Mouse (Mus musculus): ENCODE measurements at regions not wholly inside any gene's neighbourhood (a gene's known extent, or its start where the extent isn't known, plus 50 kb on each side); places are given as distances from the start of the nearest gene placed in this dataset.

- DNase-seq (ENCODE audit: low spot score in 2 of 2), result no peak
Observed at GRCm38 (mm10) chr14:25120506-25120905, 338.5 kb upstream of the Zmiz1 start.

GRCm38 (mm10) chr14:25122971-25123535 lies 335.9 kb upstream of the Zmiz1 start:
- DNase-seq (ENCODE audit: low spot score in 2 of 2), result no peak

- DNase-seq (ENCODE audit: low spot score in 2 of 2), result no peak
Observed at GRCm38 (mm10) chr14:25123541-25124337, 335.2 kb upstream of the Zmiz1 start.

GRCm38 (mm10) chr14:25126544-25126943 lies 332.4 kb upstream of the Zmiz1 start:
- DNase-seq (ENCODE audit: low spot score in 2 of 2), result no peak

GRCm38 (mm10) chr14:25127544-25128159 lies 331.3 kb upstream of the Zmiz1 start:
- DNase-seq (ENCODE audit: low spot score in 2 of 2), result no peak

GRCm38 (mm10) chr14:25128160-25128547 lies 330.8 kb upstream of the Zmiz1 start:
- no peak for DNase-seq (ENCODE audit: low spot score in 2 of 2)

GRCm38 (mm10) chr14:25135371-25135770 lies 323.6 kb upstream of the Zmiz1 start:
- DNase-seq (ENCODE audit: low spot score in 2 of 2), result no peak

GRCm38 (mm10) chr14:25137312-25137711 lies 321.7 kb upstream of the Zmiz1 start:
- no peak for DNase-seq (ENCODE audit: low spot score in 2 of 2)

- no peak for DNase-seq (ENCODE audit: low spot score in 2 of 2)
Observed at GRCm38 (mm10) chr14:25138485-25138884, 320.5 kb upstream of the Zmiz1 start.

GRCm38 (mm10) chr14:25141933-25142332 lies 317.1 kb upstream of the Zmiz1 start:
- no peak for DNase-seq (ENCODE audit: low spot score in 2 of 2)

- no peak for DNase-seq (ENCODE audit: low spot score in 2 of 2)
Observed at GRCm38 (mm10) chr14:25143051-25143450, 315.9 kb upstream of the Zmiz1 start.

GRCm38 (mm10) chr14:25147731-25148130 lies 311.3 kb upstream of the Zmiz1 start:
- no peak for DNase-seq (ENCODE audit: low spot score in 2 of 2)

- DNase-seq (ENCODE audit: low spot score in 2 of 2), result no peak
Observed at GRCm38 (mm10) chr14:25150968-25151367, 308.0 kb upstream of the Zmiz1 start.

- no peak for DNase-seq (ENCODE audit: low spot score in 2 of 2)
Observed at GRCm38 (mm10) chr14:25151485-25151884, 307.5 kb upstream of the Zmiz1 start.

- DNase-seq (ENCODE audit: low spot score in 2 of 2), result no peak
Observed at GRCm38 (mm10) chr14:25153573-25153972, 305.4 kb upstream of the Zmiz1 start.

- DNase-seq (ENCODE audit: low spot score in 2 of 2), result no peak
Observed at GRCm38 (mm10) chr14:25154180-25154579, 304.8 kb upstream of the Zmiz1 start.

GRCm38 (mm10) chr14:25155008-25155783 lies 303.8 kb upstream of the Zmiz1 start:
- no peak for DNase-seq (ENCODE audit: low spot score in 2 of 2)

GRCm38 (mm10) chr14:25156171-25156570 lies 302.8 kb upstream of the Zmiz1 start:
- DNase-seq (ENCODE audit: low spot score in 2 of 2), result no peak

- DNase-seq (ENCODE audit: low spot score in 2 of 2), result no peak
Observed at GRCm38 (mm10) chr14:25161684-25162321, 297.2 kb upstream of the Zmiz1 start.

GRCm38 (mm10) chr14:25166217-25166616 lies 292.8 kb upstream of the Zmiz1 start:
- no peak for DNase-seq (ENCODE audit: low spot score in 2 of 2)

- DNase-seq (ENCODE audit: low spot score in 2 of 2), result no peak
Observed at GRCm38 (mm10) chr14:25167604-25168003, 291.4 kb upstream of the Zmiz1 start.

All from adrenal gland, postnatal 4 days (tissue).